Mouse (Mus musculus) urinary bladder, postnatal 14 days (tissue): Measurements from ENCODE around the gene Ptprg.
"Not testable (repeated sequence)": the region's sequence is repeated elsewhere in the genome, so short reads cannot be mapped to it uniquely, and the experiment has no call there.

ENCODE experiments used
- DNase-seq: peaks from one replicate; pipeline ENCODE4 v3.0.0; 2021; ENCODE audit warnings: low spot score

The Ptprg gene

GRCm38 (mm10) chr14:12061313-12061712 is 508.0 kb downstream of the Ptprg start:
- not testable (repeated sequence) for DNase-seq

DNA sequence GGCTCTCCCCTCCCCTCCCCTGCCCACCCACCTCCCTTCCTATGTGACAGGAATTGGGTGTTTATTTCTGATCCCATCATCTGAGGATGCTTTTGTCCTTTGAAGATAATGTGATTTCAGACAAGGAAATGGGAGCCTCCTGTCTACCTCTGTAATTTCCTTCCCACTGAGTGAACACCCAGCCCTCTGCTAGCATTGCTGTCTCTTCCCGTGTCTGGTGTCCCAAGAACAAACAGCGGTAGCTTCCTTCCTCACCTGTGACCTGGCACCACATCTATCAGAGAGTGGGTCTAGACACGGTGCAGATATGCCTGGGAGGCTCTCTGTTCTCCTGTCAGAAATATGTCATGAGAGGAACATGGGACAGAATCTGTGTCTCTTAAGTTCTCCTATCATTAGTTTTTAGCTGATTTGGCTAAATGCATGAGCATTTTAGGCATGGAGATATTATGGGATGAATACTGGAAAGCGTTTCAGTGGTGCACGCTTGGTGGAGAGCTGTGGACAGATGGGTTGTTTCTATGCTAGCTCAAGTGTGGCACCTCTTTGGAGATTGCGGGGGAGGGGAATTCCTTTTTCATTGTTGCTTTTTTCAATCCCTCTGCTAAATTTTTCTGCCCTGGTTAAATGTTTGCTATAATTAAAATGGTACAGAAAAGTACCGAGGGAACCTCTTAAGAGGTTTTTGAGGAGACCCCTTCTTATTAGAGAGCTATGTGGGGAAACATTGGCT is 509.5 kb downstream of the Ptprg start:
- no peak for DNase-seq

GRCm38 (mm10) chr14:12065001-12065400 is 511.7 kb downstream of the Ptprg start:
- no peak for DNase-seq

- no peak for DNase-seq
Measured at GRCm38 (mm10) chr14:12065736-12066135, 512.4 kb downstream of the Ptprg start.

- no peak for DNase-seq
Measured at GRCm38 (mm10) chr14:12069707-12070106, 516.4 kb downstream of the Ptprg start.

DNA sequence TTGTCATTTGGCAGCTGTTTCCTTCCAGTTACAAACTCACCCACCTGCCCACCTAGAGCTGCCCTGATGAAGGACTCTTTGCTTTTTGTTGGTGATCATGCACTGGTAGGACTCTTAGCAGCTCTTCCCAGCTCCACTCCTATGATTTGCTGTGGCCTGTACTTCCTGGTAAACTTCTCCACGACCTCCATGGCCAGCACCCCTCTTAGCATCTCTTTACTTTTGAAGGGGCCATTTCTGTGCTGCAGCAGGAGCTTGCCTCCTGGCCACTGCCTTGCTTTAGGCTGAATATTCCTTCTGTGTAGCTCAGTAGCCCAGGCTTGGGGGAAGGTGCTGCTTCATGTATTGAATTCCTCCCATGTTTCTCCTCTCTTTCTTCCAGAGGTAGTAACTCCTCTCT is 517.0 kb downstream of the Ptprg start:
- DNase-seq, result no peak

DNA sequence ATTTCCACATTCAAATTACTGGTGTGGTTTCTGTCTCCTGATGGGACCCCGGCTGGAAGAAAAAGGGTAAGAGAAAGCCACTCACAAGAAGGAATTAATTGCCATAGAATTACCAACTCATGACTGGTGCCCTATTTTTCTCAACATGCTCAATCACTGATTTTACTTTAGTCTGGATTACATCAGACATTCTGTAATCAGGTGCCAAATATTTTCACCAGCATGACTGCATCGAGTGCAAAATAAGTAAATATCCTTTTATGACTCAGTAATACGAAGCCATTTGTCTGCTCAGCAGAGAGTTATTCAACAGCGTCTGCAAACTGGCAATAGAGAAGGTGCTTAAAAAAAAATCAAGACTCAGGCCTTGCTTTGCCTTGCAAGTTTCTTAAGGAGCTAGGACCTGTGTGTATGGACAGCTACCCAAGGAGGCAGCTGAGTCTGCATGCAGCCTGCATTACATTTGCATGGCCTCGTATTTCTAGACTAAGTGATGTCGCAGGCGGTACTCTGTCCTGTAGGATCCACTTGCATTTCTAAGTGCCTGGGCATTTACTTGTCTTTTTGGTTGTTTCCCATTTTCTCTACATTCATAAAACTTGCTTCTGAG is 517.6 kb downstream of the Ptprg start:
- no peak for DNase-seq

- DNase-seq, result no peak
Measured at GRCm38 (mm10) chr14:12072026-12072861, 518.9 kb downstream of the Ptprg start.

GRCm38 (mm10) chr14:12073408-12074107 is 520.2 kb downstream of the Ptprg start:
- DNase-seq, result no peak

GRCm38 (mm10) chr14:12077193-12077592 is 523.9 kb downstream of the Ptprg start:
- no peak for DNase-seq

GRCm38 (mm10) chr14:12079250-12079649 is 525.9 kb downstream of the Ptprg start:
- no peak for DNase-seq

- DNase-seq, result no peak
Measured at GRCm38 (mm10) chr14:12079833-12080401, 526.6 kb downstream of the Ptprg start.

GRCm38 (mm10) chr14:12082131-12082921 is 529.0 kb downstream of the Ptprg start:
- no peak for DNase-seq

DNA sequence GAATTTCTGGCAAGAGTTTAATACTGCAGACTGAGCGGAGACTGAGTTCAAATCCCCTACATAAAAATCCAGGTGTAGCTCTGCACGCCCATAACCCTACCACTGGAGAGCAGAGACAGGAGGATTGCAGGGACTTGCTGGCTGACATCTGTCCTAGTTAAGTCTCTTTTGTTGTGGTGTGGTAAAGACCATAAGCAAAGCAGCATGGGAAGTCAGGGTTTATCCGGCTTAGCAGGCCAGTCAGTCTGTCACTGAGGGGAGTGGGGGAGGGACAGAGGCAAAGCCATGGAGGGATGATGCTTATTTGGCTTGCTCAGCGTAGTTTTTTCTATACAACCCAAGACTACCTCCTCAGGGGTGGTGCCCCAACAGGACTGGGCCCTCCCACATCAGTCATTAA is 530.7 kb downstream of the Ptprg start:
- DNase-seq, result no peak

- no peak for DNase-seq
Measured at GRCm38 (mm10) chr14:12085078-12085477, 531.7 kb downstream of the Ptprg start.

- no peak for DNase-seq
Measured at GRCm38 (mm10) chr14:12086167-12086566, 532.8 kb downstream of the Ptprg start.

GRCm38 (mm10) chr14:12089954-12090353 is 536.6 kb downstream of the Ptprg start:
- no peak for DNase-seq

GRCm38 (mm10) chr14:12091730-12092129 is 538.4 kb downstream of the Ptprg start:
- DNase-seq, result no peak

- DNase-seq, result no peak
Measured at GRCm38 (mm10) chr14:12099390-12100333, 546.3 kb downstream of the Ptprg start.
